Mouse (Mus musculus): ENCODE data around the gene Dusp18.
A peak's percentile ranks its signal among the peaks of the same experiment; 100 is the strongest.
"Not testable (repeated sequence)": the region's sequence is repeated elsewhere in the genome, so short reads cannot be mapped to it uniquely, and the experiment has no call there.

The Dusp18 gene

GRCm38 (mm10) chr11:3895458-3895857 is 418 bp downstream of the Dusp18 start:
- no peak for DNase-seq

- DNase-seq = no peak
These were observed 893 bp downstream of the Dusp18 start for GRCm38 (mm10) chr11:3895933-3896332.

- no peak for DNase-seq
These were observed 5.3 kb downstream of the Dusp18 start for GRCm38 (mm10) chr11:3900296-3900695.

GRCm38 (mm10) chr11:3902516-3902915 is 7.5 kb downstream of the Dusp18 start:
- no peak for DNase-seq

- DNase-seq = peak; percentile 97
These were observed 8.0 kb downstream of the Dusp18 start for GRCm38 (mm10) chr11:3903046-3903445.

DNA sequence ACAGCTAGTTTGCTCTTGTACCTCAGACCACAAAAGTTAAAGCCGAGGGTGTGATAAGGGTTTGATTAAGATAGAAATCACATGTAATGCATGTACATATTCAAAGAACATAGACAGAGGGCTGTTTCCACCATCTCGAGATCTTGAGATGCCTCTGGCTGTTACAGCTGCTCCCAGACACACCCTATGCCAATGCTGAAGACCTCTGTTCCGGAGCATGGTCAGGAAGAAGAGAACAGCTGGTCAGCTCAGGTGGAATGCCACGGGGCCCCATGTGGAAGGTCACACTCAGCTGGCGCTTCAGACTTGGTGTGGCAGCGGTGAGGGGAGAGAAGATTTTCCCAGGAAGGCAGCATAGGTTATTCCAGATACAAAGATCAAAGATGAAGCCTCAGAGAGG is 9.6 kb downstream of the Dusp18 start:
- no peak for DNase-seq

- DNase-seq = no peak
These were observed 10.4 kb downstream of the Dusp18 start for GRCm38 (mm10) chr11:3905446-3905845.

GRCm38 (mm10) chr11:3909236-3909635 is 14.2 kb downstream of the Dusp18 start:
- no peak for DNase-seq

DNA sequence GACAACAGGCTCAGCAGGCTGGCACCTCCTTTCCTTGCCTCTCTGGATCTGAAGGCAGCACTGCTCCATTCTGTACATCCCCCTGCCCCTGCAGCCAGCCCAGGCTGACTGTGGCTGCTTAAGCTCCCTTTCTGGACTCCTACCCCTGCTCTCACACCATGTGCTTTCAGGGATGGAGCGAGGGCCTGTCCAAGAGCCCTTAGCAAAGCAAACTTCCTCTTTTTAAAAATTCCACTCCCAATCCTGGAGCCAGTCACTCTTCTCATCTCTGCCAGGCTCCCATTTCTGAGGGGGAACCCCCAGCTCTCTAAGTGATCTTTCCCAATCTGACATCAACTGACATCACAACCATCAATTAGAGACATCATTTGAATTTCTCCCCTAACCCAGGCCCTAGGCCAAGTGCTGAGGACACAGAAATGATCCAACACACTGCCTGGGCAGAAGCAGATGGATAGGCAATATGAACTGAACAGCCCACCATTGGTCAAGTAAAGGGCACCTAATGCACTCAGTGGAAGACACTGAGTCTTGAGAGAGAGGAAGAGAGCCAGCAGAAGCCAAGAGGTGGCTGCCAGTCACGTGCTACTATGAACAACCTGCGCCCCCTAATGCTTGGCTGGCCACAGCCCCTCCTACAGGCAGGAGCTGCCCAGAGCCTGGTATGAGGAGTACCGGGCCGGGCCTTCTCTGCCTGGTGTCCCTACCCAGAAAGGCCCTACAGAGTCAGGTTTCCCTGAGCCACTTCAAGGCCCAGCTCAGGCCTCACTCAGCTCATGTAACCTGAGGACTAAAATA is 15.7 kb downstream of the Dusp18 start:
- peak; percentile 31 for DNase-seq

DNA sequence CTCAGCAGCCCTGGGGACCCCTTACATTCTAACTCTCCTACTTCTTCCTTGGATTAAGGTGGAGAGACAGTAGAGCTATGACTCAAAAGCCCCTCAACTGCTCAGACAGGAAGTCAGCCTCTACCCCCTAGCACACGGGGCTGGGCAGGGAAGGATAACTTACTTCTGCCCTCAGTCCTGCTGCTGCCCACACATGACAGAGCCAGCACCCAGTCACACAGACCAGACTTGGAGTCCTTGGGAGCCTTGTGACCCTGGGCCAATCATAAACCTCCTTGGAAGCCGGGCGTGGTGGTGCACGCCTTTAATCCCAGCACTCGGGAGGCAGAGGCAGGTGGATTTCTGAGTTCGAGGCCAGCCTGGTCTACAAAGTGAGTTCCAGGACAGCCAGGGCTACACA is 16.4 kb downstream of the Dusp18 start:
- DNase-seq = not testable (repeated sequence)

GRCm38 (mm10) chr11:3912100-3912874 is 17.2 kb downstream of the Dusp18 start:
- no peak for DNase-seq

- no peak for DNase-seq
These were observed 17.8 kb downstream of the Dusp18 start for GRCm38 (mm10) chr11:3912875-3913271.

GRCm38 (mm10) chr11:3913316-3914108 is 18.5 kb downstream of the Dusp18 start:
- DNase-seq = peak; percentile 92

DNA sequence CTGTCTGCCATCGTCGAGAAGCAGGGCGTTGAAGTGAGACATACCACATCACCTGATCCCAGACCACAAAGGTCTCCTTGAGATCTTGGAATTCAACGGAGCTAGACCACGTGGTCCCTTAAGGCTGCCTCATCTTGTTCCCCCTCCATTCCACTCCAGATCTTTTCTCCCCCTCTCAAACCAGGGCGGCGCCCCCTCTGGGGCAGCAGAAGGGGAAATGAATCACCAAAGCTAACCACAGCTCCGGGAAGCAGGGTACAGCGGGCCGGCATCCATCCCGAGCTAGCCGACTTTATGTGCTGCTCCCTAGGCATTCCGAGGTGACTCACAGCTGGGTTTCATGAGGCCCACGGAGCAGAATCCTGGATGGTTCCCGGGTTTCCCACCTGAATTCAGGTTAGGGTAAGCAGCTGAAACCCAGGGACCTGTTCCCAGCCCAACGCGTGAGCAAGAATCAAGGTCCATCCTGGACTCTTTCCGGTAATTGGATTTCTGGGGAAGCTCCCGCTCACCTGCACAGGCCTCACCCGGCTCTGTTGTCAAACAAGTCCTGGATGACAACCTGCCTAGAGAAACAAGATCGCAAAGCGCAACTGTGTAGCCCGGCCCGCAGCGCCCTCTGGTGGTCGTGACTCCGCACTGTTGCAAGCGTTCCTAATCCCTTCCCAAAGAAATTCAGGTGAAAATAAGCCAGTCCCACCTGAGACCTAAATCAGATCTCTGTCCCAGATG is 19.2 kb downstream of the Dusp18 start, which contains the start of gene Slc35e4:
TSS of gene Slc35e4 (minus strand) at position 556 of the 732 bp plus-strand sequence.
- DNase-seq = peak; percentile 76

DNA sequence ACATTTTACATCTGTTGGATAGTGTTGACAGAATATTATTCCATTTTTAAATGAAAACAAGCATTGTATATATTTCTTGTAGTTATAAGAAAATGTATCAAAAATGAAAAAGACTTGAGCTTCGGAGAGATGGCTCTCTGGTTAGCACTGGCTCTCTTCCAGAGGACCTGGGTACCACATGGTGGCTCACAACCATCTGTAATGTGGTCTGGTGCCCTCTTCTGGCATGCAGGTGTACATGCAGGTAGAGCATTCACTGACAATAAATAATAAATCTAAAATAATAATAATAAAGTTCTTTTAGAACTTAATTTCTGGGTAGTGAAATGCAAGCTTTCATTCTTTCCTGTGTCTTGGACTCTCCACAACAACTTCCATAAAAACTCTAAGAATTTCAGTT is 23.7 kb downstream of the Dusp18 start:
- DNase-seq = no peak

DNA sequence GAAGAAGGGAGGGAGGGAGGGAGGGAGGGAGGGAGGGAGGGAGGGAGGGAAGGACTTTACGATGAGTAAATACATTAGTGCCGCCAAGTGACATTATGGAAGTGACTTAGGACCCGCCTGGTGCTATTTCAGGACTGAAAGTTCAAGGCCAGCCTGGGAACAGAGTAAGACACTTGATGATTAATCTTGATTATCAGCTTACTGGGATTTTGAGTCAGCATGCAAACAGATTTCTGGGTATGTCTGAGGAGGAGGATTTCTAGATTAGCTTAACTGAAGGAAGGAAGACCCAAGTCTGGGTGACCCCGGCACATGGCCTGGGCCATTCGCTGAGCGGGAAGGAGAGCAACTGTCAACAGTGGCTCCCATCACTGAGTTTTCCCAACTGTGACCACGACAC is 25.4 kb downstream of the Dusp18 start:
- no peak for DNase-seq

DNA sequence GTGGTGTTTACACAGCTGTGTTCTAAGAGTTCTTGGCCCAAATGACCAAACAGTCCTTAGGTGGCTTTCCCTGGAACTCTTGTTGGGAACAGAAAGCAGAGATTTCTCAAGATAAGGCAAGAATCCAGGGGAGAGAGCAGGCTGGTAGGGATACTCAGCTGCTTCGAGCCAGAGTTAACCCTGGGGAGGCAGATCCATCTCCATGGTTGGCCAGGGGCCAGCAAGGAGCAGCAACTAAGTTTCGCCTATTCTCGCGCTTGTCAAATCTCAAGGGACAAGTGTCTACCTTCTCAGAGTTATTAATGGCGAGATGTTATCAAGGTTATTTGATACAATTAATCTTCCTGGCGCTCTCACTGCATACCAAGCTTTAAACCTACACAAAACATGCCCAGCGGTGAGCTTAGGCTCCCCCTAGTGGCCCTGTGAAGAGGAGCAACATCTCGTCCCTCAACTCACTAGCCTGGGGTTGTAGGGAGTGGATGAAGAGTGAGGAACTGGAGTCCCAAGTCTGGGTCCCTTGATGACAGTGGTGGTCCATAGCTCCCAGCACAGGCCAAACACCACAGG is 26.3 kb downstream of the Dusp18 start:
- no peak for DNase-seq

GRCm38 (mm10) chr11:3922115-3922514 is 27.1 kb downstream of the Dusp18 start:
- no peak for DNase-seq

DNA sequence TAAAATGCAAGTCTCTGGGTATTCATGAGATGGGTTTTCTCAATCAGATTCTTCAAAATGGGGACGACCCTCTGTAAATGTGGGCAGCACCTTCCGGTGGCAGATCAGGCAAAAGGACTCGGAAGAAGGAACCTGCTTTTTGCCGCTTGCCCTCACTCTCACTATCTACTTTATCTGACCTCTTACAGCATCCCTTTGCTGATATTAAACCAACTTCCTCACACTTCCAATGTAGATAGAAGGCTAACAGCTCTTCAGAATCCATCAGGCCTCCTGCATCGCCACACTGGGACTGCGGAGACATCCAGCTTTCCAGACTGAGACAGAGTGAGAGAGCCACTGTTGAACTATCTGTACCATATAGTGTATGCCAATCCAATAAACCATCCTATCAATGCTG is 27.7 kb downstream of the Dusp18 start:
- no peak for DNase-seq

GRCm38 (mm10) chr11:3925916-3926315 is 30.9 kb downstream of the Dusp18 start:
- peak; percentile 3 for DNase-seq

- peak; percentile 15 for DNase-seq
These were observed 35.0 kb downstream of the Dusp18 start for GRCm38 (mm10) chr11:3930019-3930418.

DNA sequence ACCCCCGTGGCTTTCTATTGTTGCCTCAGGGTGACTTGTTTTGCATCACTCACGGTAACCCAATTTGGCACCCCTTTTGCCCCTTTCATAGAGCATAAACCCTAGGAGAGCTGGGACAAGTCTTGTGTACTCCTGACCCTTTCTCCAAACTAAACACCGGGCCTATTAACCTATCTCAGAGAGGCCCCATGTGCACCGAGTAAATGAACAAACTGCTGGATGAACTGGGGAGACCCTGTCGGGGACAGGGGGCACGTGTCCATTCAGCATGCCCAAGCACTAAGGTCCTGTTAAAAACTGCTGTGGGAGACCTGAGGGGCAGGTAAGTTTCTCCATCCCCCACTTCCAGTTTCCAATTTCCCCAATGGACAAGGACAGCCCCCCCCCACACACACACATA is 35.9 kb downstream of the Dusp18 start:
- peak; percentile 59 for DNase-seq
